Mouse (Mus musculus) ovary, adult 18-20 months (tissue): ENCODE measurements at regions not wholly inside any gene's neighbourhood (a gene's known extent, or its start where the extent isn't known, plus 50 kb on each side); places are given as distances from the start of the nearest gene placed in this dataset.

Experiments
- DNase-seq: peaks from one replicate; pipeline ENCODE4 v3.0.0; 2022; ENCODE audit warnings: low spot score, mixed read lengths

GRCm38 (mm10) chr16:73120568-73120967 lies 812.5 kb downstream of the Robo1 start:
- no peak for DNase-seq

- DNase-seq: no peak
Measured at GRCm38 (mm10) chr16:73117338-73117737, 809.2 kb downstream of the Robo1 start.

DNA sequence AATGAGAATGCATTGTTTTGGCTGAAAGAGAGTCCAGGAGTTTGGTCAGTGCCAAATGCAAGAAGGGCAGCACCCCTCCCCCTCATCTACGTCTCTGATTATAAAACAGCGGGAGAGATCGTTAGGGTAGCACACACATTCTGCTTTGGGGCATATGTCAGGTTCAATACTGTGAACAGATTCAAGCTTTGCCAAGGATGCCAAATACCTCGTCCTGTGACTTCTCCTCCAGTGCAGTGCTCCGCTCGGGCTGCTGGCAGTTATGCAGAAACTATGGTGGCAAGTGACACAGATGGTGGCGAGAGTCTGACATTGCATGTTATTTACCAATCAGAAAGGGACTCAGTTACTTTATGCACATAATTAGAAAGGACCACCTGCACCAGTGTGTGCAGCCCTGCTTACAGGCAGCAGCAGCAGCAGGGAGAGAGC lies 799.9 kb downstream of the Robo1 start:
- DNase-seq: no peak

GRCm38 (mm10) chr16:73107608-73108007 lies 799.5 kb downstream of the Robo1 start:
- DNase-seq: no peak

GRCm38 (mm10) chr16:73105496-73105895 lies 797.4 kb downstream of the Robo1 start:
- DNase-seq: no peak

- no peak for DNase-seq
Measured at GRCm38 (mm10) chr16:73100273-73100672, 792.2 kb downstream of the Robo1 start.

- no peak for DNase-seq
Measured at GRCm38 (mm10) chr16:73098760-73099159, 790.7 kb downstream of the Robo1 start.

DNA sequence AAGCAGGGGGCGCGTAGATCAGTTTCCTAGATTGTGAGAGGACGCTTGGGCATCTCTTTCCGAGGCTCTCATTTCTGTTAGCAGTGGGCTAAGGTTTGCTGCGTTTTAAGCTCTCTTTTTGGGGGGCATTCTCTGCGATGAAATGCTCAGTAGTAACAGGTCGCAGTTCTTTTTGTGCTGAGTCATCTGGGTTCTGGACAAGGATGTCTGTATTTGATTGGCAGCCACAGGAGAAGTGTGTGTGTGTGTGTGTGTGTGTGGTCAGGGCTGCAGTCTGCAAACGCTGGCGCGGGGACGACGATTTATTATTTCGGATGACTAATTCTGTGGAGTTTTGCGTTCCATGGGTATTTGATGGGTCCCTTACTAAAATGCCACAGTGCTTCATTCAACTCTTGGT lies 789.1 kb downstream of the Robo1 start:
- no peak for DNase-seq

GRCm38 (mm10) chr16:73096091-73097083 lies 788.3 kb downstream of the Robo1 start:
- DNase-seq: no peak
